Mouse (Mus musculus) MEL (cell line): Measurements from ENCODE around the gene Tor1a. TPM values are rescaled to one million over a fixed set of nuclear protein-coding genes. Genes with fewer than 3 reads are reported as not detected.

Experiments
- DNase-seq: peaks from one replicate; pipeline ENCODE4 v3.0.0; 2011; ENCODE audit warnings: low read depth, low spot score
- H3K27ac ChIP-seq: 2 replicates; pipeline ENCODE4 v1.5.1; 2012; ENCODE audit warnings: low read depth, mild to moderate bottlenecking, control low read depth, low read length, moderate library complexity; ENCODE audit not compliant: control insufficient read depth
- H3K27me3 ChIP-seq, 2 experiments: fragments of 150-350 bp in 1 of 2; sonication (generic) in 1 of 2; 2 replicates each; pipeline ENCODE4 v1.6.1; 2012; ENCODE audit warnings: low read length in 2 of 2, mild to moderate bottlenecking in 2 of 2, improper control_type of control experiment in 1 of 2, moderate library complexity in 1 of 2; ENCODE audit not compliant: insufficient read depth in 2 of 2, control insufficient read depth in 1 of 2
- H3K36me3 ChIP-seq, 2 experiments: 2 replicates each; pipeline ENCODE4 v1.6.1; 2012 to 2014; ENCODE audit warnings: low read length in 2 of 2, improper control_type of control experiment in 1 of 2, inconsistent platforms in 1 of 2, mild to moderate bottlenecking in 1 of 2; ENCODE audit not compliant: insufficient read depth in 2 of 2, control insufficient read depth in 1 of 2
- H3K4me1 ChIP-seq, 2 experiments: fragments of 150-350 bp in 1 of 2; sonication (generic) in 1 of 2; 2 replicates each; pipeline ENCODE4 v1.6.1; 2012; ENCODE audit warnings: low read length in 2 of 2, improper control_type of control experiment in 1 of 2, mild to moderate bottlenecking in 1 of 2; ENCODE audit not compliant: insufficient read depth in 2 of 2, control insufficient read depth in 1 of 2
- H3K4me3 ChIP-seq, 2 experiments: fragments of 150-350 bp in 1 of 2; sonication (generic) in 1 of 2; 2 replicates each; pipeline ENCODE4 v1.5.1; 2012; ENCODE audit warnings: low read depth in 2 of 2, low read length in 2 of 2, mild to moderate bottlenecking in 2 of 2, moderate library complexity in 2 of 2, control low read depth in 1 of 2, improper control_type of control experiment in 1 of 2; ENCODE audit not compliant: control insufficient read depth in 1 of 2, insufficient read depth in 1 of 2
- H3K79me2 ChIP-seq: 2 replicates; pipeline ENCODE4 v1.6.1; 2012; ENCODE audit warnings: mild to moderate bottlenecking, low read length, moderate library complexity; ENCODE audit not compliant: control insufficient read depth, poor library complexity, insufficient read depth
- H3K9ac ChIP-seq: 2 replicates; pipeline ENCODE4 v1.6.1; 2012; ENCODE audit warnings: low read depth, mild to moderate bottlenecking, control low read depth, low read length, moderate library complexity; ENCODE audit not compliant: control insufficient read depth, poor library complexity, severe bottlenecking
- H3K9me3 ChIP-seq: fragments of 150-350 bp; sonication (generic); replicated peaks from 2 replicates; pipeline ENCODE4 v1.6.1; 2012; ENCODE audit warnings: mild to moderate bottlenecking, low read length, improper control_type of control experiment, moderate library complexity; ENCODE audit not compliant: insufficient read depth
- BHLHE40 ChIP-seq: IDR thresholded peaks from 2 replicates; pipeline ENCODE4 v1.6.1; 2012; ENCODE audit warnings: low read depth, mild to moderate bottlenecking, inconsistent platforms, low read length, improper control_type of control experiment, borderline replicate concordance
- CHD1 ChIP-seq: IDR thresholded peaks from 2 replicates; pipeline ENCODE4 v1.6.1; 2012; ENCODE audit warnings: low read depth, mild to moderate bottlenecking, inconsistent platforms, low read length, improper control_type of control experiment
- CHD2 ChIP-seq: IDR thresholded peaks from 2 replicates; pipeline ENCODE4 v1.6.1; 2011; ENCODE audit warnings: low read length, improper control_type of control experiment
- CTCF ChIP-seq, 3 experiments: IDR thresholded peaks in 2 of 3; conservative IDR thresholded peaks in 1 of 3; 2 replicates each; pipeline ENCODE4 v1.5.1; 2011 to 2012; ENCODE audit warnings: low read length in 3 of 3, low read depth in 2 of 3, mild to moderate bottlenecking in 2 of 3, improper control_type of control experiment in 1 of 3, inconsistent platforms in 1 of 3, mixed read lengths in 1 of 3, moderate library complexity in 1 of 3; ENCODE audit not compliant: control insufficient read depth in 1 of 3, insufficient read depth in 1 of 3, poor library complexity in 1 of 3, severe bottlenecking in 1 of 3
- E2F4 ChIP-seq: IDR thresholded peaks from 2 replicates; pipeline ENCODE4 v1.6.1; 2011; ENCODE audit warnings: low read depth, low read length, improper control_type of control experiment, borderline replicate concordance
- EP300 ChIP-seq, 2 experiments: IDR thresholded peaks; 2 replicates each; pipeline ENCODE4 v1.6.1; 2011; ENCODE audit warnings: improper control_type of control experiment in 2 of 2, low read length in 2 of 2, low read depth in 1 of 2, mild to moderate bottlenecking in 1 of 2
- ETS1 ChIP-seq: IDR thresholded peaks from 2 replicates; pipeline ENCODE4 v1.6.1; 2012; ENCODE audit warnings: low read depth, mild to moderate bottlenecking, inconsistent platforms, low read length, improper control_type of control experiment, moderate library complexity
- GABPA ChIP-seq: IDR thresholded peaks from 2 replicates; pipeline ENCODE4 v1.6.1; 2012; ENCODE audit warnings: low read depth, mild to moderate bottlenecking, inconsistent platforms, low read length, improper control_type of control experiment, moderate library complexity
- GATA1 ChIP-seq: IDR thresholded peaks from 2 replicates; pipeline ENCODE4 v1.6.1; 2011; ENCODE audit warnings: low read depth, low read length, improper control_type of control experiment
- HCFC1 ChIP-seq: IDR thresholded peaks from 2 replicates; pipeline ENCODE4 v1.6.1; 2012; ENCODE audit warnings: low read depth, mild to moderate bottlenecking, inconsistent platforms, low read length, improper control_type of control experiment, moderate library complexity
- JUND ChIP-seq: IDR thresholded peaks from 2 replicates; pipeline ENCODE4 v1.6.1; 2011; ENCODE audit warnings: low read depth, mild to moderate bottlenecking, improper control_type of control experiment, low read length
- KAT2A ChIP-seq: conservative IDR thresholded peaks from 2 replicates; pipeline ENCODE4 v1.6.1; 2012; ENCODE audit warnings: low read depth, low read length, improper control_type of control experiment, inconsistent platforms
- MAFK ChIP-seq: IDR thresholded peaks from 2 replicates; pipeline ENCODE4 v1.6.1; 2011; ENCODE audit warnings: low read depth, mild to moderate bottlenecking, low read length, improper control_type of control experiment, borderline replicate concordance
- MAX ChIP-seq: IDR thresholded peaks from 2 replicates; pipeline ENCODE4 v1.6.1; 2011; ENCODE audit warnings: low read length, improper control_type of control experiment
- MAZ ChIP-seq: IDR thresholded peaks from 2 replicates; pipeline ENCODE4 v1.6.1; 2012; ENCODE audit warnings: low read depth, mild to moderate bottlenecking, inconsistent platforms, low read length, improper control_type of control experiment
- MEF2A ChIP-seq: IDR thresholded peaks from 2 replicates; pipeline ENCODE4 v1.6.1; 2014; ENCODE audit warnings: low read depth, mild to moderate bottlenecking, inconsistent platforms, low read length, improper control_type of control experiment; ENCODE audit not compliant: poor library complexity, insufficient replicate concordance, severe bottlenecking; ENCODE audit errors: extremely low read depth
- MXI1 ChIP-seq: IDR thresholded peaks from 2 replicates; pipeline ENCODE4 v1.6.1; 2011; ENCODE audit warnings: mild to moderate bottlenecking, low read depth, low read length, improper control_type of control experiment
- MYB ChIP-seq: IDR thresholded peaks from 2 replicates; pipeline ENCODE4 v1.6.1; 2011; ENCODE audit warnings: mild to moderate bottlenecking, low read depth, low read length, improper control_type of control experiment
- MYC ChIP-seq: IDR thresholded peaks from 2 replicates; pipeline ENCODE4 v1.6.1; 2011; ENCODE audit warnings: low read depth, mild to moderate bottlenecking, low read length, improper control_type of control experiment, moderate library complexity
- NELFE ChIP-seq: IDR thresholded peaks from 2 replicates; pipeline ENCODE4 v1.6.1; 2011; ENCODE audit warnings: low read depth, low read length, improper control_type of control experiment
- NRF1 ChIP-seq: IDR thresholded peaks from 2 replicates; pipeline ENCODE4 v1.6.1; 2014; ENCODE audit warnings: low read depth, mild to moderate bottlenecking, inconsistent platforms, low read length, improper control_type of control experiment, moderate library complexity; ENCODE audit not compliant: poor library complexity, insufficient read depth, severe bottlenecking
- POLR2A ChIP-seq, 2 experiments: IDR thresholded peaks; 2 replicates each; pipeline ENCODE4 v1.6.1; 2011 to 2012; ENCODE audit warnings: low read length in 2 of 2, mild to moderate bottlenecking in 2 of 2, control low read depth in 1 of 2, improper control_type of control experiment in 1 of 2, low read depth in 1 of 2, moderate library complexity in 1 of 2; ENCODE audit not compliant: control insufficient read depth in 1 of 2, insufficient read depth in 1 of 2, poor library complexity in 1 of 2
- POLR2AphosphoS2 ChIP-seq: IDR thresholded peaks from 2 replicates; pipeline ENCODE4 v1.6.1; 2011; ENCODE audit warnings: low read length, improper control_type of control experiment
- RAD21 ChIP-seq: IDR thresholded peaks from 2 replicates; pipeline ENCODE4 v1.6.1; 2011; ENCODE audit warnings: mild to moderate bottlenecking, low read depth, low read length, improper control_type of control experiment
- RCOR1 ChIP-seq: IDR thresholded peaks from 2 replicates; pipeline ENCODE4 v1.6.1; 2012; ENCODE audit warnings: low read depth, mild to moderate bottlenecking, inconsistent platforms, low read length, improper control_type of control experiment
- SIN3A ChIP-seq: IDR thresholded peaks from 2 replicates; pipeline ENCODE4 v1.6.1; 2012; ENCODE audit warnings: low read length, improper control_type of control experiment, inconsistent platforms
- SMC3 ChIP-seq: IDR thresholded peaks from 2 replicates; pipeline ENCODE4 v1.6.1; 2011; ENCODE audit warnings: low read depth, low read length, improper control_type of control experiment
- TAL1 ChIP-seq: IDR thresholded peaks from 2 replicates; pipeline ENCODE4 v1.6.1; 2012; ENCODE audit warnings: mild to moderate bottlenecking, inconsistent platforms, low read length, moderate library complexity, mixed read lengths
- TBP ChIP-seq: IDR thresholded peaks from 2 replicates; pipeline ENCODE4 v1.8.0; 2011; ENCODE audit warnings: low read depth, low read length, improper control_type of control experiment
- TCF12 ChIP-seq: IDR thresholded peaks from 2 replicates; pipeline ENCODE4 v1.6.1; 2014; ENCODE audit warnings: low read depth, mild to moderate bottlenecking, inconsistent platforms, low read length, improper control_type of control experiment, moderate library complexity
- UBTF ChIP-seq: IDR thresholded peaks from 2 replicates; pipeline ENCODE4 v1.6.1; 2012; ENCODE audit warnings: low read depth, mild to moderate bottlenecking, inconsistent platforms, low read length, improper control_type of control experiment, moderate library complexity, borderline replicate concordance; ENCODE audit not compliant: insufficient read depth
- USF1 ChIP-seq: IDR thresholded peaks from 2 replicates; pipeline ENCODE4 v1.6.1; 2014; ENCODE audit warnings: low read depth, mild to moderate bottlenecking, inconsistent platforms, low read length, improper control_type of control experiment, moderate library complexity
- USF2 ChIP-seq, 2 experiments: IDR thresholded peaks; 2 replicates each; pipeline ENCODE4 v1.6.1; 2011 to 2012; ENCODE audit warnings: improper control_type of control experiment in 2 of 2, low read length in 2 of 2, borderline replicate concordance in 1 of 2, inconsistent platforms in 1 of 2, low read depth in 1 of 2, mild to moderate bottlenecking in 1 of 2; ENCODE audit not compliant: insufficient read depth in 1 of 2
- ZC3H11A ChIP-seq: IDR thresholded peaks from 2 replicates; pipeline ENCODE4 v1.6.1; 2012; ENCODE audit warnings: low read depth, mild to moderate bottlenecking, inconsistent platforms, low read length, improper control_type of control experiment
- ZKSCAN1 ChIP-seq: IDR thresholded peaks from 2 replicates; pipeline ENCODE4 v1.6.1; 2012; ENCODE audit warnings: low read depth, mild to moderate bottlenecking, inconsistent platforms, low read length, improper control_type of control experiment, moderate library complexity
- ZNF384 ChIP-seq: IDR thresholded peaks from 2 replicates; pipeline ENCODE4 v1.6.1; 2012; ENCODE audit warnings: low read depth, mild to moderate bottlenecking, inconsistent platforms, low read length, improper control_type of control experiment
- polyA plus RNA-seq, 2 experiments: library from polyadenylated mRNA; stranded (reverse) in 1 of 2; unstranded in 1 of 2; fragments of >175 nt in 1 of 2; fragments of >200 nt in 1 of 2; gene quantifications; 2 replicates each; pipeline versions ENCODE4 v1.2.1 to v1.2.4; 2012; ENCODE audit warnings: low replicate concordance in 2 of 2, low read depth in 1 of 2; ENCODE audit not compliant: insufficient read length in 2 of 2, insufficient read depth in 1 of 2, missing spikeins in 1 of 2
- total RNA-seq: library from RNA; depleted of rRNA; stranded (reverse); fragments of 300-350 nt; gene quantifications from 2 replicates; pipeline ENCODE4 v1.2.3, GENCODE M21; 2012

Gene Tor1a
- total and polyA plus RNA-seq, 3 experiments: 55.6 to 60.1 TPM; not detected in 1

DNA sequence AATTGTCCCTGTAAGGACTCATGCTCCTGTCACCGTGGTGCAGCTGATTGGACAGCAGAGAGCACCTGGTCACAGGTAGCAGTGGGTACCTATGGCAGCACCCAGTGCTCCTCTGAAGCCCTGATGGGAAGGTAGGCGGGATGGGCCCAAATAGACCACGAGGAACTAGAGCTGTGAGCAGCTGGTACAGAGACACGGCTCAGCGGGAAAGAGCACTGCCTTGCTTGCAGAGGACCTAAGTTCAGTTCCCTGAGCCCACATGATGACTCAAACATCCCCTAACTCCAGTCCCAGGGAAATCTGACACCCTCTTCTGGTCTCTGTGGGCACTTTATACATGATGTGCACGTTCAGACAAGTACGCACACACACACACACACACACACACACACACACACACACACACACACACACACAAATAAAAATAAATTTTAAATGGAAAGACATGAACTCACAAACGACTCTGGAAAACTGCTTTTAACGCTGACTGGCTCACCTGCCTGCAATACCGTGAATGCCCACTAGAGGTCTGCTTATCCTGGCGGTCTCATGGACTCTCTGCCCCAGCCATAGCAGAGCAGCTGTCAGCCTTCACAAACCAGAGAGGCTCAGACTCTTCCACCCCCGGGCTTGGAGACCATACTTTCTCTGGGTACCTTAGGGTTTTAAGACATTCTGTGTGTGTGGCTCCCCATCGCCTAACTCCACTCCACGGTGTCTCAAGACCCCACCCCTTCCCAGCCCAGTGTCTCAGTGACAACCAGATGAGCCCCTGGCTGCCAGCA is 39.7 kb downstream of the Tor1a start:
- Histone ChIP-seq H3K36me3 (no peaks in the 10 kb centered on the region), H3K27ac (peak overlapping the region; percentile 60), H3K9me3 (no peaks in the 10 kb centered on the region), H3K27me3 (no peaks in the 10 kb centered on the region; a peak in 1 of 4 replicates), H3K4me3 (peak overlapping the region; percentile 41 to 45), H3K9ac (peak overlapping the region; percentile 61), H3K79me2 (no peaks in the 10 kb centered on the region; the same call in 1 of the 2 replicates), H3K4me1 (peaks cover 0 to 12% of the 10 kb centered on the region in 2 experiments; a peak in 3 of 4 replicates)
- peak; percentile 91 for DNase-seq
- TF ChIP-seq TAL1 (no peak), MAZ (0 out of 2 replicates have a peak, but pooled peaks have one; percentile 19), E2F4 (no peak), SIN3A (peak; percentile 43; the same call in 1 of the 2 replicates), TBP (no peak), KAT2A (no peak), MYB (no peak), ZNF384 (no peak), CHD1 (no peak), POLR2AphosphoS2 (no peak), EP300 (IDR thresholded peaks at IDR 0.05; ENCODE audit: low read depth in 1 of 2, low read length in 2 of 2) (no peak), MAFK (no peak), GATA1 (0 out of 2 replicates have a peak, but pooled peaks have one; percentile 6), NRF1 (no peak), UBTF (no peak), JUND (no peak), GABPA (no peak), USF1 (no peak), RAD21 (peak; percentile 30), NELFE (no peak), CHD2 (no peak), ETS1 (no peak), ZC3H11A (no peak), BHLHE40 (no peak), MXI1 (no peak; the same call in 1 of the 2 replicates), HCFC1 (peak; percentile 64), TCF12 (no peak), USF2 (IDR thresholded peaks at IDR 0.05; ENCODE audit: borderline replicate concordance in 1 of 2, insufficient read depth in 1 of 2, low read depth in 1 of 2, low read length in 2 of 2) (no peak), SMC3 (peak; percentile 56), MAX (no peak), CTCF (IDR thresholded peaks at IDR 0.05 in 2 of 3, conservative IDR thresholded peaks at IDR 0.05 in 1 of 3; ENCODE audit: control insufficient read depth in 1 of 3, insufficient read depth in 1 of 3, low read depth in 2 of 3, low read length in 3 of 3, poor library complexity in 1 of 3, severe bottlenecking in 1 of 3) (peak; percentile 75 to 93 (median 76)), ZKSCAN1 (no peak), MYC (peak; percentile 43; the same call in 1 of the 2 replicates), POLR2A (IDR thresholded peaks at IDR 0.05; ENCODE audit: control insufficient read depth in 1 of 2, insufficient read depth in 1 of 2, low read depth in 1 of 2, low read length in 2 of 2, poor library complexity in 1 of 2) (no peak), MEF2A (no peak), RCOR1 (no peak)
